ENCODE assay signal across 1 mouse cellular context in the genomic region with DNA sequence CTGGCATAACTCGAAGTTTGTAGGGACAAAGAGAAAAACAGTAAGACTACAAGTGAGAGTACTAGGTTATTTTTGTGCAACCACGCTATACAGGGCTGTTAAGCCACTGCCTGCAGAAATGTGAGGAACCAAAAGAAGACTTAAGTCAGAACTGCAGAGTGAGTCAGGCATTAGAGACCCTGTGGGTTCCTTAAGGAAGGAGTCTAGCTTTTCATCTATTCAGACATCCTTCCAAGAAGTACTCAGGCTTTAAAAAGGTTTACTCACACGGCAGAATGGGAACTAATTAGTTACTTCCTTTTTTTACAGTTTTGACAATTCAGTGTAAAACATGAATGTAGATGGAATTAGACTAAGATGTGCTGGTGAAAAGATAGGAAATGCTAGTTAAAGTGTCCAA.
TF ChIP-seq lines count a peak whose summit lies in the region.

No protein-coding gene starts in this region.

TF ChIP-seq in MEL, 35 proteins besides CTCF, POLR2A, EP300 and RAD21 (continued from another document):
- TF ChIP-seq MAFK (IDR thresholded peaks at IDR 0.05; ENCODE audit: borderline replicate concordance, low read depth, low read length) (no peak), ZKSCAN1 (IDR thresholded peaks at IDR 0.05; ENCODE audit: low read depth, low read length) (no peak), E2F4 (IDR thresholded peaks at IDR 0.05; ENCODE audit: borderline replicate concordance, low read depth, low read length) (no peak), JUND (IDR thresholded peaks at IDR 0.05; ENCODE audit: low read depth, low read length) (no peak), USF2 (IDR thresholded peaks at IDR 0.05; ENCODE audit: borderline replicate concordance in 1 of 2, insufficient read depth in 1 of 2, low read depth in 1 of 2, low read length in 2 of 2) (no peak)
